Mouse (Mus musculus): Measurements from ENCODE around the gene Gm14435.
"Not testable (repeated sequence)": the region's sequence is repeated elsewhere in the genome, so short reads cannot be mapped to it uniquely, and the experiment has no call there.

Gene Gm14435

DNA sequence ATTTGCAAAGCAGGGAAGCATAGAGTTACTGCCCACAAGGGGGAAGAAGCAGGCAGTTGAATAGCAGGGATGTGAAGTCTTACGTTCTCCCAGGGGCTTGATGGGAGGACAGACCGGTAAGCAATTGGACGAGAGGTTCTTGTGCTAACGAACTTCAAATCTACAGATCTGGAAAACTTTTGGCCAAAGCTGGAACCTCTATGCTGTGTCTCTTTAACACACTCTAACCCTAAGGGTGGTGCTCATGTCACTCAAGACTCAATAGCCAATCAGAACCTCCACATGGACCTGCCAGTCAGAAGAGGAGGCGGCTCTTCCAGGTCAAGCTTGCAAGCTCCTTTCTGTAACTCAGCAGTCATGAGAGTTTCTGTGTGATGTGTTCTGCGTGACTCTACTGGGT, at the start of gene Gm14435:
Gm14435 (plus strand) TSS at position 301 of the 400 bp plus-strand sequence.
- not testable (repeated sequence) for DNase-seq (ENCODE audit: extremely low spot score, low spot score)
